Mouse (Mus musculus): Measurements from ENCODE around the gene Nell1. TPM values are rescaled to one million over a fixed set of nuclear protein-coding genes. Genes with fewer than 3 reads are reported as not detected.
"Not testable (repeated sequence)": the region's sequence is repeated elsewhere in the genome, so short reads cannot be mapped to it uniquely, and the experiment has no call there.

Nell1 gene
- 0.45 and 0.72 TPM in 2 replicates for polyA plus RNA-seq (2011; ENCODE audit: insufficient read length, low read depth, missing spikeins)

- peak within 1 kb of the TSS; percentile 26 for H3K4me3 ChIP-seq (ENCODE audit: insufficient read depth, low read length)
- no peaks in the 10 kb centered on the region for H3K4me1 ChIP-seq (ENCODE audit: control insufficient read depth, insufficient read depth, low read length)
- H3K27ac ChIP-seq (ENCODE audit: insufficient read depth, low read length): no peak within 1 kb of the TSS
- TF ChIP-seq CTCF (IDR thresholded peaks at IDR 0.05; ENCODE audit: borderline replicate concordance, insufficient read depth, low read length): no peak
- no peak for TF ChIP-seq POLR2A (IDR thresholded peaks at IDR 0.05; ENCODE audit: low read depth, low read length)
These were observed at the start of gene Nell1 for GRCm38 (mm10) chr7:49974841-49975440. Gene Nell1, plus strand, starts transcription at chr7:49974864.

DNA sequence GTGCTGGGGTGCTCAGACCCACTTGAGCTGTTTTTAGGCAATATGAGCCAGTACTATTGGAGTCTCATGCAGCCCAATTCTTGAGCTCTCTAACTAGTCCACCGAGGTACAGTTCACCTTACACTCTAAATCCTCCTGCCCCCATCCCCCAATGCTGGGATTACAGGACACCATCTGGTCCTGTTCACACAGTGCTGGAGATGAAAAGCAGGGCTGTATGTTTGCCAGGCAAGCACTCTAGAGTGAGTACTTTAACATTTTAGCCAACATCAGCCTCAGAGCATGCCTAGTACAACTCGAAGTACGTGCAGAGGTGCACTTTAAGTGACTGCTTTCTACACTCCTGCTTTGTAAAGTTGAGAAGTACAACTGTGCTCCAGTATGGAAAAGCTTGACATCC is 46.1 kb upstream of the Nell1 start:
- no peak overlapping the region for H3K4me3 ChIP-seq (ENCODE audit: insufficient read depth, low read length)
- no peak for TF ChIP-seq CTCF (IDR thresholded peaks at IDR 0.05; ENCODE audit: borderline replicate concordance, insufficient read depth, low read length)
- H3K4me1 ChIP-seq (ENCODE audit: control insufficient read depth, insufficient read depth, low read length): no peaks in the 10 kb centered on the region
- H3K27ac ChIP-seq (ENCODE audit: insufficient read depth, low read length): no peak overlapping the region

GRCm38 (mm10) chr7:49929999-49930398 is 44.7 kb upstream of the Nell1 start:
- Histone ChIP-seq H3K27ac (ENCODE audit: insufficient read depth, low read length) (no peak overlapping the region), H3K4me3 (ENCODE audit: insufficient read depth, low read length) (no peak overlapping the region), H3K4me1 (ENCODE audit: control insufficient read depth, insufficient read depth, low read length) (no peaks in the 10 kb centered on the region)
- TF ChIP-seq CTCF (IDR thresholded peaks at IDR 0.05; ENCODE audit: borderline replicate concordance, insufficient read depth, low read length): no peak
- no peak for TF ChIP-seq POLR2A (IDR thresholded peaks at IDR 0.05; ENCODE audit: low read depth, low read length)

GRCm38 (mm10) chr7:49933386-49934115 is 41.1 kb upstream of the Nell1 start:
- not testable (repeated sequence) for H3K4me3 ChIP-seq (ENCODE audit: insufficient read depth, low read length); H3K4me1 ChIP-seq (ENCODE audit: control insufficient read depth, insufficient read depth, low read length); H3K27ac ChIP-seq (ENCODE audit: insufficient read depth, low read length)

DNA sequence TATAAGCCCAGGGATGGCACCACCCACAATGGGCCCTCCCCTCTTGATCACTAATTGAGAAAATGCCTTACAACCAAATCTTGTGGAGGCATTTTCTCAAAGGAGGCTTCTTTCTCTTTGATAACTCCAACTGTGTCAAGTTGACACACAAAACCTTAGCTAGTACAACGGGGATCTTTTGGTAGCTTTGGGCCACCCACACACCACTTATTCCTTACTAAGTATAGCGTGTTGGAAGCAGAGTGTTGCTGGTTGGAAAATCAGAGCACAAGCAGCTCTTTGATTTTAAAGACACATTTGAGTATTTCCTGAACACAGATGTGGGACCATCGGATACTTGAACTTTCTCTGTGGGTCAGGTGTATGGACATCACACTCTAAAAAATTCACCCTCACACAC is 37.8 kb upstream of the Nell1 start:
- TF ChIP-seq CTCF (IDR thresholded peaks at IDR 0.05; ENCODE audit: borderline replicate concordance, insufficient read depth, low read length) (no peak), POLR2A (IDR thresholded peaks at IDR 0.05; ENCODE audit: low read depth, low read length) (no peak)
- Histone ChIP-seq H3K4me1 (ENCODE audit: control insufficient read depth, insufficient read depth, low read length) (no peaks in the 10 kb centered on the region), H3K27ac (ENCODE audit: insufficient read depth, low read length) (no peak overlapping the region), H3K4me3 (ENCODE audit: insufficient read depth, low read length) (no peak overlapping the region)

DNA sequence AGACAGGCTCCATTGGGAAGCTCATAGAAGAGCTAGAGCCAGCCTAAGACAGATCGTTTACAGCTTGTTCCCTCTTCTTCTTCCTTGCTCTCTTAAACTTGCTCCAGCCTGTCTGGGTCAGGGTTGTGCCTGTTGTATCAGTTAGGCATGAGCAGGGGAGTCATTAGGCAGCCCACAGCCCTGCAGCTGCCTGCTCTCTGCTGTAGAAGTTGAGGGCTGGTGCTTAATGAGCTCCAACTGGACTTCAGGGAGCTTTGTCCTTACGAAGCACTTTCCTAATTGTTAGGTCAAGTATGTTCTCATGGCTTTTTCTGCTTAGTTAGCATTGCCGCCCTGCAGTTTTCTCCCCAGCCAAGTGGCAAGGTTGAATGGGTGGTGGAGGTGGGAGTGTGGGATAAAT is 32.6 kb upstream of the Nell1 start:
- Histone ChIP-seq H3K4me3 (ENCODE audit: insufficient read depth, low read length) (no peak overlapping the region), H3K27ac (ENCODE audit: insufficient read depth, low read length) (no peak overlapping the region), H3K4me1 (ENCODE audit: control insufficient read depth, insufficient read depth, low read length) (no peaks in the 10 kb centered on the region)
- TF ChIP-seq CTCF (IDR thresholded peaks at IDR 0.05; ENCODE audit: borderline replicate concordance, insufficient read depth, low read length) (no peak), POLR2A (IDR thresholded peaks at IDR 0.05; ENCODE audit: low read depth, low read length) (no peak)

GRCm38 (mm10) chr7:49942490-49942889 is 32.2 kb upstream of the Nell1 start:
- H3K4me1 ChIP-seq (ENCODE audit: control insufficient read depth, insufficient read depth, low read length): no peaks in the 10 kb centered on the region
- no peak overlapping the region for H3K27ac ChIP-seq (ENCODE audit: insufficient read depth, low read length)
- TF ChIP-seq CTCF (IDR thresholded peaks at IDR 0.05; ENCODE audit: borderline replicate concordance, insufficient read depth, low read length) (no peak), POLR2A (IDR thresholded peaks at IDR 0.05; ENCODE audit: low read depth, low read length) (no peak)
- H3K4me3 ChIP-seq (ENCODE audit: insufficient read depth, low read length): no peak overlapping the region

DNA sequence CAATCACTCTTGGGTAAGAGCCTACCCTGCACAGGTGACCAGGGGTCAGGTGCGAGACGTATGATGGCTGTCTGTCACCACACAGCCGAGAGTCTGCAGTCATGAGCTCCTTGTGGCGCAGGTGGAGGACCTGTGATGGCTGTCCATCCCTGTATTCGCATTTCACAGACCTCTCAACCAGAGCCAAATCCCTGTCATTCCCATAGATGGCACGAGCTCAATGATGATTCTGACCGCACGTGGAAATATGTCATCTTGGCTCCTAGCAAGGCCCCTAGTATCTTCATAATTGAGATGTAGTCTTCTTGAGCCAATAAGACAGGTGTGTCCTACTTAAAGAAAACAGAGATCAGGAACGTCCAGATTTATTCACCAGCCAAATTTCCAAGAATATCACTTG is 28.0 kb upstream of the Nell1 start:
- Histone ChIP-seq H3K4me3 (ENCODE audit: insufficient read depth, low read length) (no peak overlapping the region), H3K4me1 (ENCODE audit: control insufficient read depth, insufficient read depth, low read length) (no peaks in the 10 kb centered on the region), H3K27ac (ENCODE audit: insufficient read depth, low read length) (no peak overlapping the region)
- no peak for TF ChIP-seq CTCF (IDR thresholded peaks at IDR 0.05; ENCODE audit: borderline replicate concordance, insufficient read depth, low read length)
- no peak for TF ChIP-seq POLR2A (IDR thresholded peaks at IDR 0.05; ENCODE audit: low read depth, low read length)

DNA sequence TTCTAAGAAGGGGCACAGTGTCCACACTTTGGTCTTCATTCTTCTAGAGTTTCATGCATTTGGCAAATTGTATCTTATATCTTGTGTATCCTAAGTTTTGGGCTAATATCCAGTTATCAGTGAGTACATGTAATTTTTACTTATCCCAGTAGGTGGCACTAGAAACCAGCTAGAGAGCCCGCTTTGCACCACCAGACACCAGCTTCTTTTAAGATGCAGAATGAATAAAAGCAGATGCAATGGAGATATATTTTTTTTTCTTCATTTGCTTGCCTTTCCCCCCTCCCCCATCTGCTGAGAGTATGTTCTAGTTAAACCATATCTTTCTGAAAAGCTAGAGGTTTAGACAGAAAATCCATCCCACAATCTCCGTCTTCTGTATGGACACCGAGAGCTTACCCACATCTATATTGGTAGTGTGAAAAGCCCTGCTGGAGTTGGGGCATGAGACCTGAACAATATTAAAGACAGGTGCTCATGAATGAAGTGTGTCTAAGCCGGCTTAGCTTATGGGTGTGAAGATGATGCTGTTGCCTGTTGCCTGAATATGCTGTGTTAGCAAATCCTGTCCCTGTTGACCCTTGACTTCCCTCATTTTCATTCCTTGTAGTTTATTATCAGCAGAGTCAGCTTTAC is 21.0 kb upstream of the Nell1 start:
- Histone ChIP-seq H3K4me1 (ENCODE audit: control insufficient read depth, insufficient read depth, low read length) (no peaks in the 10 kb centered on the region), H3K4me3 (ENCODE audit: insufficient read depth, low read length) (no peak overlapping the region), H3K27ac (ENCODE audit: insufficient read depth, low read length) (no peak overlapping the region)
- TF ChIP-seq CTCF (IDR thresholded peaks at IDR 0.05; ENCODE audit: borderline replicate concordance, insufficient read depth, low read length) (no peak), POLR2A (IDR thresholded peaks at IDR 0.05; ENCODE audit: low read depth, low read length) (no peak)

GRCm38 (mm10) chr7:49954834-49955233 is 19.8 kb upstream of the Nell1 start:
- Histone ChIP-seq H3K27ac (ENCODE audit: insufficient read depth, low read length) (no peak overlapping the region), H3K4me1 (ENCODE audit: control insufficient read depth, insufficient read depth, low read length) (no peaks in the 10 kb centered on the region), H3K4me3 (ENCODE audit: insufficient read depth, low read length) (no peak overlapping the region)
- TF ChIP-seq POLR2A (IDR thresholded peaks at IDR 0.05; ENCODE audit: low read depth, low read length): no peak
- no peak for TF ChIP-seq CTCF (IDR thresholded peaks at IDR 0.05; ENCODE audit: borderline replicate concordance, insufficient read depth, low read length)
